Mouse (Mus musculus) intestine, embryonic 16.5 days (tissue): Measurements from ENCODE around the gene Rufy2. TPM values are rescaled to one million over a fixed set of nuclear protein-coding genes. Genes with fewer than 3 reads are reported as not detected.

Source experiments
- ATAC-seq: fragments of 200-750 bp; cut with Nextera tagmentation; 2 replicates; pipeline ENCODE4 v1.8.0; 2017; ENCODE audit warnings: moderate TSS enrichment, moderate library complexity
- H3K27ac ChIP-seq: fragments of 300-500 bp; sonication (generic); 2 replicates; pipeline ENCODE4 v1.5.1; 2014; ENCODE audit warnings: mild to moderate bottlenecking, low read length
- H3K27me3 ChIP-seq: fragments of 300-500 bp; sonication (generic); replicated peaks from 2 replicates; pipeline ENCODE4 v1.6.1; 2014; ENCODE audit warnings: low read length, control low read depth, mixed read lengths; ENCODE audit not compliant: control insufficient read depth, insufficient read depth
- H3K36me3 ChIP-seq: fragments of 300-500 bp; sonication (generic); 2 replicates; pipeline ENCODE4 v1.6.1; 2014; ENCODE audit warnings: low read length, control low read depth; ENCODE audit not compliant: control insufficient read depth, insufficient read depth
- H3K4me1 ChIP-seq: fragments of 300-500 bp; sonication (generic); 2 replicates; pipeline ENCODE4 v1.6.1; 2014; ENCODE audit warnings: low read length, control low read depth, mixed read lengths; ENCODE audit not compliant: control insufficient read depth, insufficient read depth
- H3K4me2 ChIP-seq: fragments of 300-500 bp; sonication (generic); 2 replicates; pipeline ENCODE4 v1.6.1; 2014; ENCODE audit warnings: low read depth, low read length, control low read depth
- H3K4me3 ChIP-seq: fragments of 300-500 bp; sonication (generic); 2 replicates; pipeline ENCODE4 v1.5.1; 2014; ENCODE audit warnings: mild to moderate bottlenecking, low read length
- H3K9ac ChIP-seq: fragments of 300-500 bp; sonication (generic); 2 replicates; pipeline ENCODE4 v1.6.1; 2014; ENCODE audit warnings: low read depth, low read length
- H3K9me3 ChIP-seq: fragments of 300-500 bp; sonication (generic); 2 replicates; pipeline ENCODE4 v1.6.1; 2016; ENCODE audit warnings: low read length, control low read depth; ENCODE audit not compliant: control insufficient read depth
- WGBS: fragments of 180-500 bp; shearing (Covaris S2); extraction: QIAGEN DNeasy Blood & Tissue Kit; methylation state at CpG from one replicate; pipeline ENCODE4 v1.1.7; 2014; 5-methylcytosine and 5-hydroxymethylcytosine counted together
- polyA plus RNA-seq: library from polyadenylated mRNA; unstranded; fragments of >200 nt; fragmentation: Nextera tagmentation; extraction: Ambion mirVana; gene quantifications from 2 replicates; pipeline ENCODE4 v1.2.1, GENCODE M21; 2015

Gene Rufy2
- polyA plus RNA-seq, 1 experiment from 2014 or later, result 19.6 TPM

GRCm38 (mm10) chr10:63024580-63024910, 44.5 kb downstream of the Rufy2 start:
- peak overlapping the region; percentile 100 for H3K27ac ChIP-seq
- H3K4me2 ChIP-seq, result peak overlapping the region; percentile 69
- no peaks in the 10 kb centered on the region for H3K9me3 ChIP-seq
- H3K36me3 ChIP-seq, result no peaks in the 10 kb centered on the region
- WGBS, result under 1% methylated on average over 8 of the region's 8 CpGs
- no peaks in the 10 kb centered on the region for H3K27me3 ChIP-seq
- peak overlapping the region; percentile 93 for H3K4me3 ChIP-seq
- peak overlapping the region; percentile 99 for H3K9ac ChIP-seq
- ATAC-seq, result peak; percentile 66
- H3K4me1 ChIP-seq, result peaks cover 15% of the 10 kb centered on the region

GRCm38 (mm10) chr10:63025016-63025415, 45.0 kb downstream of the Rufy2 start:
- Histone ChIP-seq H3K4me2 (peak overlapping the region; percentile 69), H3K27me3 (no peaks in the 10 kb centered on the region), H3K9me3 (no peaks in the 10 kb centered on the region), H3K36me3 (no peaks in the 10 kb centered on the region), H3K4me3 (peak overlapping the region; percentile 93), H3K27ac (peak overlapping the region; percentile 100), H3K4me1 (peaks cover 15% of the 10 kb centered on the region), H3K9ac (peak overlapping the region; percentile 99; the same call in 1 of the 2 replicates)
- WGBS, result 31% methylated on average over 2 of the region's 2 CpGs
- no peak for ATAC-seq

GRCm38 (mm10) chr10:63025491-63026011, 45.5 kb downstream of the Rufy2 start:
- Histone ChIP-seq H3K9ac (no peak overlapping the region), H3K36me3 (no peaks in the 10 kb centered on the region), H3K27ac (peak overlapping the region; percentile 100; the same call in 1 of the 2 replicates), H3K4me2 (peak overlapping the region; percentile 69; the same call in 1 of the 2 replicates), H3K4me1 (peaks cover 15% of the 10 kb centered on the region), H3K4me3 (no peak overlapping the region), H3K9me3 (no peaks in the 10 kb centered on the region), H3K27me3 (no peaks in the 10 kb centered on the region)
- 64% methylated on average over 6 of the region's 6 CpGs for WGBS
- no peak for ATAC-seq

- Histone ChIP-seq H3K4me2 (no peak overlapping the region), H3K27me3 (no peaks in the 10 kb centered on the region), H3K4me3 (no peak overlapping the region), H3K9me3 (no peaks in the 10 kb centered on the region), H3K9ac (no peak overlapping the region), H3K27ac (no peak overlapping the region), H3K4me1 (peaks cover 11% of the 10 kb centered on the region), H3K36me3 (no peaks in the 10 kb centered on the region)
- no peak for ATAC-seq
- 60% methylated on average over 8 of the region's 8 CpGs for WGBS
Measured at GRCm38 (mm10) chr10:63026156-63026794, 46.3 kb downstream of the Rufy2 start.

GRCm38 (mm10) chr10:63026795-63027160, 46.8 kb downstream of the Rufy2 start:
- Histone ChIP-seq H3K4me3 (no peak overlapping the region), H3K4me1 (0 out of 2 replicates have a peak, but pooled peaks cover 8% of the 10 kb centered on the region), H3K27ac (no peak overlapping the region), H3K4me2 (no peak overlapping the region), H3K9me3 (no peaks in the 10 kb centered on the region), H3K9ac (no peak overlapping the region), H3K36me3 (no peaks in the 10 kb centered on the region), H3K27me3 (no peaks in the 10 kb centered on the region)
- ATAC-seq, result no peak
- WGBS, result 86% methylated on average over 6 of the region's 6 CpGs

- 87% methylated on average over 10 of the region's 10 CpGs for WGBS
- Histone ChIP-seq H3K4me3 (no peak overlapping the region), H3K27me3 (no peaks in the 10 kb centered on the region), H3K9ac (no peak overlapping the region), H3K9me3 (no peaks in the 10 kb centered on the region), H3K27ac (no peak overlapping the region), H3K4me1 (0 out of 2 replicates have a peak, but pooled peaks cover 4% of the 10 kb centered on the region), H3K4me2 (no peak overlapping the region), H3K36me3 (no peaks in the 10 kb centered on the region)
- no peak for ATAC-seq
Measured at GRCm38 (mm10) chr10:63027376-63028161, 47.5 kb downstream of the Rufy2 start.

- 82% methylated on average over 4 of the region's 4 CpGs for WGBS
- no peaks in the 10 kb centered on the region for H3K36me3 ChIP-seq
- H3K4me1 ChIP-seq, result 0 out of 2 replicates have a peak, but pooled peaks cover 4% of the 10 kb centered on the region
- H3K9ac ChIP-seq, result no peak overlapping the region
- no peaks in the 10 kb centered on the region for H3K9me3 ChIP-seq
- H3K4me2 ChIP-seq, result no peak overlapping the region
- no peak overlapping the region for H3K4me3 ChIP-seq
- no peak overlapping the region for H3K27ac ChIP-seq
- H3K27me3 ChIP-seq, result no peaks in the 10 kb centered on the region
- no peak for ATAC-seq
Measured at GRCm38 (mm10) chr10:63028396-63028795, 48.4 kb downstream of the Rufy2 start.

GRCm38 (mm10) chr10:63032267-63032666, 52.2 kb downstream of the Rufy2 start:
- Histone ChIP-seq H3K27me3 (no peaks in the 10 kb centered on the region), H3K4me2 (no peak overlapping the region), H3K36me3 (no peaks in the 10 kb centered on the region), H3K9me3 (no peaks in the 10 kb centered on the region), H3K27ac (no peak overlapping the region), H3K9ac (no peak overlapping the region), H3K4me3 (no peak overlapping the region), H3K4me1 (no peaks in the 10 kb centered on the region)
- 77% methylated on average over 3 of the region's 3 CpGs for WGBS
- ATAC-seq, result no peak

GRCm38 (mm10) chr10:63032956-63033355, 52.9 kb downstream of the Rufy2 start:
- no peaks in the 10 kb centered on the region for H3K36me3 ChIP-seq
- H3K27ac ChIP-seq, result no peak overlapping the region
- no peak for ATAC-seq
- no peak overlapping the region for H3K4me2 ChIP-seq
- no peaks in the 10 kb centered on the region for H3K9me3 ChIP-seq
- WGBS, result 64% methylated on average over 3 of the region's 3 CpGs
- H3K9ac ChIP-seq, result no peak overlapping the region
- no peaks in the 10 kb centered on the region for H3K27me3 ChIP-seq
- H3K4me3 ChIP-seq, result no peak overlapping the region
- no peaks in the 10 kb centered on the region for H3K4me1 ChIP-seq
